Mouse (Mus musculus) liver, embryonic 12.5 days (tissue): ENCODE results near the gene Cfap99. TPM values are rescaled to one million over a fixed set of nuclear protein-coding genes. Genes with fewer than 3 reads are reported as not detected.
A peak's percentile ranks its signal among the peaks of the same experiment; 100 is the strongest.

Experiments used
- ATAC-seq: fragments of 200-750 bp; cut with Nextera tagmentation; 2 replicates; pipeline ENCODE4 v1.8.0; 2017; ENCODE audit warnings: moderate number of reproducible peaks, mild to moderate bottlenecking, moderate library complexity
- H3K27ac ChIP-seq: fragments of 300-500 bp; sonication (generic); 2 replicates; pipeline ENCODE4 v1.5.1; 2016; ENCODE audit warnings: mild to moderate bottlenecking
- H3K27me3 ChIP-seq: fragments of 300-500 bp; sonication (generic); replicated peaks from 2 replicates; pipeline ENCODE4 v1.6.1; 2016; ENCODE audit warnings: mild to moderate bottlenecking, moderate library complexity
- H3K36me3 ChIP-seq: fragments of 300-500 bp; sonication (generic); 2 replicates; pipeline ENCODE4 v1.6.1; 2016; ENCODE audit warnings: mild to moderate bottlenecking, moderate library complexity
- H3K4me1 ChIP-seq: fragments of 300-500 bp; sonication (generic); 2 replicates; pipeline ENCODE4 v1.6.1; 2016
- H3K4me2 ChIP-seq: fragments of 300-500 bp; sonication (generic); 2 replicates; pipeline ENCODE4 v1.6.1; 2016; ENCODE audit warnings: mild to moderate bottlenecking, moderate library complexity
- H3K4me3 ChIP-seq: fragments of 300-500 bp; sonication (generic); 2 replicates; pipeline ENCODE4 v1.5.1; 2016; ENCODE audit warnings: mild to moderate bottlenecking, moderate library complexity
- H3K9ac ChIP-seq: fragments of 300-500 bp; sonication (generic); 2 replicates; pipeline ENCODE4 v1.6.1; 2016; ENCODE audit warnings: mild to moderate bottlenecking, moderate library complexity
- H3K9me3 ChIP-seq: fragments of 300-500 bp; sonication (generic); replicated peaks from 2 replicates; pipeline ENCODE4 v1.6.1; 2016; ENCODE audit warnings: mild to moderate bottlenecking, moderate library complexity
- WGBS: fragments of 180-500 bp; shearing (Covaris S2); methylation state at CpG from one replicate; pipeline ENCODE4 v1.1.7; 2016; ENCODE audit not compliant: insufficient replicate concordance; 5-methylcytosine and 5-hydroxymethylcytosine counted together
- polyA plus RNA-seq: library from polyadenylated mRNA; unstranded; fragments of >200 nt; fragmentation: Nextera tagmentation; extraction: Ambion mirVana; gene quantifications from 2 replicates; pipeline ENCODE4 v1.2.1, GENCODE M21; 2016

Gene Cfap99
- polyA plus RNA-seq, 1 experiment from 2014 or later: not detected

DNA sequence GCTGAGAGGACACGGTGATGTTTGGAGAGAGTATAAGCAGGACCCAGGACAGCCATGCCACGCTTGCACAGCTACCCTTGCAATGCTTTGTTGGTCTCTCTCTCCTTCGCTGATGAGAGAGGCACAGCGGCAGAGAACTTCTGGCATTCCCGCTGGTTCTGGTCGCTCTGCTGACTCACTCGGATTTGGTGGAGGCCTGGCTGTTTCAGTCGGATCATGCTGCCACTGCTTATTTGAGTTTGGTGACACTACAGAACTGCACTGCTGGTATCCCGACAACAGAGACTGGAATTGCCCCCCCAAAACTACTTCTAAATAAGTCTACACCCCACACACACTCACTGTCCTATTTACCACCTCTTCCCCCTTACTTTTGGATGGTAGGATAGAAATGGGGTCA is 9.2 kb upstream of the Cfap99 start:
- H3K36me3 ChIP-seq: no peaks in the 10 kb centered on the region
- peaks cover 20% of the 10 kb centered on the region; the same call in 1 of the 2 replicates for H3K27me3 ChIP-seq
- no peak overlapping the region for H3K4me3 ChIP-seq
- no peaks in the 10 kb centered on the region for H3K9me3 ChIP-seq
- H3K4me2 ChIP-seq: no peak overlapping the region
- H3K4me1 ChIP-seq: peaks cover 20% of the 10 kb centered on the region; the same call in 1 of the 2 replicates
- no peak overlapping the region for H3K27ac ChIP-seq
- H3K9ac ChIP-seq: no peak overlapping the region
- WGBS: 63% methylated on average over 9 of the region's 9 CpGs
- ATAC-seq: no peak

DNA sequence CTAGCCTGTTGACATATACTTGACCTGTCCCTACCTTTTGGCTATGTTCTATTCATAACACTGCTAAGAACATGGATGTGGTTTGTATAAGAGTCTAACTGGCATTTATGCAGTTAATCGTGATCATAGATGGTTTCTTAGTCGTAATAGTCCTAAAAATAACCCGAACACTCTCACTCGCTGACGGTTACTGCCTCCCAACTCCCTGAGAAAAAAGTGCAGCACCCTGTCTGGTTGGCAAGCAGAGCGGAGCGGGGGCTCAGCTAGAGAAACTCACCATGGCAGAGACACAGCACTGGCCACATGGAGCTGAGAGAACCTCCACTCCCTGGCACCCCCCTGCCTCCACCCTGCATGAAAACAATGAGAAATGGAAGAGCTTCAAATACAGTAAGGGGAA is 7.4 kb upstream of the Cfap99 start:
- no peak for ATAC-seq
- Histone ChIP-seq H3K4me1 (peaks cover 20% of the 10 kb centered on the region; the same call in 1 of the 2 replicates), H3K4me3 (no peak overlapping the region), H3K27ac (no peak overlapping the region), H3K9me3 (no peaks in the 10 kb centered on the region), H3K9ac (no peak overlapping the region), H3K4me2 (no peak overlapping the region), H3K27me3 (peaks cover 36% of the 10 kb centered on the region), H3K36me3 (no peaks in the 10 kb centered on the region)
- WGBS: 56% methylated on average over 7 of the region's 7 CpGs

DNA sequence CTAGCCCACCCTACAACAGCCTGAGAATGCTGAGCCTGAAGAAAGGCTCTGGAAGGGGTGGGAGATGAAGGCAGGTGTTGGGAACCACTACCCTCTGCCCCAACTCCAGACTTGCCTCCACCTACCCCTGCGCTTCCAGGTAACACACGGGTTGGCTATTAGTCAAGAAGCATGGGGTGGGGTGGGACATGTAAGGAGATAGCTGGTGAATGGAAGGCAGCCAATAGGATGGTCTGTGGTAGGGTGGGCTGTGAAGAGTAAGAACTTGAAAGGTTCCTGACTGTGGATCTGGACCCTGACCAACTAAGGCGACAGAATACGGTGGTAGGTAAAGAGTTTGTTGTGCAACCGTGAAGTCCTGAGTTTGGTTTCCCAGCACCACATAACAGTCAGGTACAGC is 5.0 kb upstream of the Cfap99 start:
- H3K4me3 ChIP-seq: no peak overlapping the region
- H3K4me2 ChIP-seq: no peak overlapping the region; the same call in 1 of the 2 replicates
- WGBS: 66% methylated on average over 5 of the region's 5 CpGs
- no peak for ATAC-seq
- H3K27me3 ChIP-seq: peaks cover 60% of the 10 kb centered on the region
- H3K27ac ChIP-seq: no peak overlapping the region
- no peaks in the 10 kb centered on the region for H3K36me3 ChIP-seq
- no peaks in the 10 kb centered on the region for H3K9me3 ChIP-seq
- no peak overlapping the region for H3K9ac ChIP-seq
- peaks cover 41% of the 10 kb centered on the region for H3K4me1 ChIP-seq

DNA sequence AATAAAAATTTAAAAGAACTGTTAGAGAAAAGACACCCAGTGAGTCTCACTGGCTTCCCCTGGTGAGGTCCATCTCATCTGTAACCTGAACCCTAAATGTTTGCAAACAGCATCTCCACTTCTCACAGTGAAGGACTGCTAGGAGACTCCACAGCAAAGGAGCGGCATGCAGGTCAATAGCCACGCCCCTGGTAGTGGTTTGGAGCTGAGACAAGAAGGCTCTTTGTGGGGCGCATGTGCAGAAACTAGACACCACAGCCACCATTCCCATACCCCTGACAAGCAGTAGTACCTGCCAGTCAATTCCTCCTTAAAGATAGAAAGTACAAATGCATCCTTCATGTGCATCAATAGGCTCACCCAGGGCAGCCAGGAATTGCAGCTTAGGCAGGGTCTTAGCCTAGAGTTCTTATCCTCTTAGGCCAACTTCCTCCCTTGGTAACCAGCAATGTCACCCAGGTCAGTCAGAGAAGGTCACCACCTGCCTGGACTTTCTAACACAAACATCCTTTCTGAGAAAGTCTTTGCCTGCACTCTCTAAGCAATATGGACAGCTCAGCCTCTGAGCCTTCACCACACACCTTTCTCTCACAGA is 4.1 kb upstream of the Cfap99 start:
- no peaks in the 10 kb centered on the region for H3K9me3 ChIP-seq
- no peak overlapping the region for H3K4me3 ChIP-seq
- peaks cover 69% of the 10 kb centered on the region for H3K27me3 ChIP-seq
- H3K4me2 ChIP-seq: no peak overlapping the region
- no peak overlapping the region for H3K9ac ChIP-seq
- ATAC-seq: no peak
- WGBS: 36% methylated on average over 3 of the region's 3 CpGs
- H3K36me3 ChIP-seq: no peaks in the 10 kb centered on the region
- no peak overlapping the region for H3K27ac ChIP-seq
- H3K4me1 ChIP-seq: peaks cover 44% of the 10 kb centered on the region

DNA sequence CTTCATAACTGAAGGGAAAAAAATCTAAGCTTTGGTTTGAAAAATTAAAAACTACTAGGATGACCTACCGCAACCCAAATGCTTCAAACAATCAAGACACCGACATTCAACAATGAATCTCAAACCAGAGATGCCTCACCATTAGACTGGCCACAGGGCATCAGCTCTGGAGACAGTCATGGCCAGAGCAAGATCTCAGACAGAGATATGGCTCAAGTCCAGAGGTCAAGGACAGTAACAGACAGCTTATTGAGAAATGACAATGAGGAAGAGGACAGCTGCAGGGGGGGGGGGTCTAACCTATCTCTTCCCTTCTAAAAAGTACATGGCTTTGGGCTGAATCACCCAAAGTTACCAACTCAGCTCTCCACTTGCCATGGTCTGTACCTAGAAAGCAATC is 3.1 kb upstream of the Cfap99 start:
- Histone ChIP-seq H3K27me3 (peaks cover 71% of the 10 kb centered on the region), H3K9me3 (no peaks in the 10 kb centered on the region), H3K4me2 (no peak overlapping the region), H3K9ac (no peak overlapping the region), H3K36me3 (no peaks in the 10 kb centered on the region), H3K4me3 (no peak overlapping the region), H3K4me1 (peaks cover 44% of the 10 kb centered on the region), H3K27ac (no peak overlapping the region)
- WGBS: 65% methylated on average over 2 of the region's 2 CpGs
- ATAC-seq: no peak

DNA sequence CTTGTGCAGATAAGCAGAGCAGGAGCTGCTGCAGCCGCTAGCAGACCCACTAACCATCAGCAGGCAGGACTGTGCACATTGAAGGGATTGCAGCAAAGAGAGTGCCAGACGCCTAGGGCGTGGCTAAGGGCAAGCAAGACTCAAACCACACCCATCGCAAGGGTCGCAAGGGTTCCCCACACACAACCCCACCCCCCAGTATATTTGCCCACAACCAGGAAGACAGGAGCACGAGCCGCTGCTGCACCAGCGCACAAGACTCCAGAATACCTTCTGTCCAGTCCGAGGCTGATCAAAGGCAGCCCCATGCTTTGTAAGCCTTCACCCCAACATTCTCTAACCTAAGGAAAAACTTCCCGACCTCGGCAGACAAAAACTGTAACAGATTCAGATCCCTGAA is 1.9 kb upstream of the Cfap99 start:
- Histone ChIP-seq H3K4me1 (peaks cover 38% of the 10 kb centered on the region), H3K27me3 (peaks cover 84% of the 10 kb centered on the region), H3K9ac (no peak overlapping the region), H3K27ac (no peak overlapping the region), H3K4me3 (peak overlapping the region; percentile 57; the same call in 1 of the 2 replicates), H3K4me2 (peak overlapping the region; percentile 75), H3K9me3 (no peaks in the 10 kb centered on the region), H3K36me3 (no peaks in the 10 kb centered on the region)
- ATAC-seq: no peak
- WGBS: 2% methylated on average over 11 of the region's 11 CpGs

DNA sequence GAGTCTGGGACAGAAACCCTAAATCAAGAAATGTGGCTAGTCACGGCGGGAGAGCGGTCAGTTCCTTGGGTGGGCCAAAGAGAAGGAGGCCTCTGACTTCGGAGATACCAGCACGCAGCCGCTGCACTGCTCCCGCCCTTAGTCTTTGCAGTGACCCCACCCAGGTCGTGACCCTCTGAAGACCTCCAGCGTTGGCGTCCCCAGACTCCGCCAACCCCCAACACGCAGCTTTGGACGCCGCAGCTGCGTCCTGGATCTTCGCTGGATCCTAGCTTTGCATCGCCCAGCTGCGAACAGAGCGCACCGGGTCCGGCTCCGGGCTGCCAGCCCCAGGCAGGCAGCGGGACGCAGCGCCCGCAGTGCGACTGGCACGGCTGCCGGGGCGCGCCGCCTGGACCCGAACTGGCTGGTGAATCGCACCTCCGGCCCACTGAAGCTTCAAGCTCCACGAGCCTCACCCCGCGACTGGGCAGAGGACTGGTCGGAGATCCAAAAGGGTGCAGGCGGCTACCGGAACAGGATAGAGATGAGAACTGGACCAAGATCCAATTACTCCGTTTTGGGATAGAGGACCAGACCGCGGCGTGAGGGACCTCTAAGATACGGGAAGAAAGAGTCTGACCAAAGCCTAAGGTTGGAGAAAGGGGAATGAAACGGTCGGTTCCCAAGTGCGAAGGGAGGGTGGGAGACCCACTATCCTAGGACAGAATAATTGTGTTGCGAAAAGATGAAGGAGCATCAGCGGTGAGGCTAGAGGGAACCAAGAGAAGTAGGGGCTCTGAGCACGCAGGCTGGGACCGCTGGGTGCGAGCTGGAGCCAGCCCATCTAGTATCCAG is 1.2 kb upstream of the Cfap99 start:
- H3K4me1 ChIP-seq: peaks cover 34% of the 10 kb centered on the region
- H3K9me3 ChIP-seq: no peaks in the 10 kb centered on the region
- no peak for ATAC-seq
- no peak overlapping the region for H3K9ac ChIP-seq
- 2% methylated on average over 54 of the region's 54 CpGs for WGBS
- peaks cover 90% of the 10 kb centered on the region for H3K27me3 ChIP-seq
- no peaks in the 10 kb centered on the region for H3K36me3 ChIP-seq
- H3K4me2 ChIP-seq: peak overlapping the region; percentile 75
- no peak overlapping the region for H3K27ac ChIP-seq
- H3K4me3 ChIP-seq: peak overlapping the region; percentile 57

DNA sequence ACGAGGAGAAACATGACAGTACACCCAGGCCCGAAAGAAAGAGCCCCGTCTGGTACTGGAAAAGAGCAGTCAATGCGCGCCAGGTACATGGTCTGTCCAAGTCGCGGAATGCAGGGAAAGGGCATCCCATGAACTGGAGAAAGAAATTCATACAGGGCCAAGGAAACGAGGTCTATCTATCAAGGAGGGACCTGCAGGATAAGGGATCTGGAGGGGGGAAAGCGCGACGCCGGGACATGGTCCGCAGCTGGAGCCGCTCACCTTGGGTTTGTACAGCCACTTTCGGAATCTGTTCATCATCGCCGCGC is 608 bp upstream of the Cfap99 start:
- Histone ChIP-seq H3K36me3 (no peaks in the 10 kb centered on the region), H3K4me1 (peaks cover 29% of the 10 kb centered on the region), H3K27me3 (peaks cover 95% of the 10 kb centered on the region), H3K4me3 (peak overlapping the region; percentile 57), H3K4me2 (peak overlapping the region; percentile 75), H3K9ac (no peak overlapping the region), H3K9me3 (no peaks in the 10 kb centered on the region), H3K27ac (no peak overlapping the region)
- ATAC-seq: no peak
- WGBS: 3% methylated on average over 18 of the region's 18 CpGs

DNA sequence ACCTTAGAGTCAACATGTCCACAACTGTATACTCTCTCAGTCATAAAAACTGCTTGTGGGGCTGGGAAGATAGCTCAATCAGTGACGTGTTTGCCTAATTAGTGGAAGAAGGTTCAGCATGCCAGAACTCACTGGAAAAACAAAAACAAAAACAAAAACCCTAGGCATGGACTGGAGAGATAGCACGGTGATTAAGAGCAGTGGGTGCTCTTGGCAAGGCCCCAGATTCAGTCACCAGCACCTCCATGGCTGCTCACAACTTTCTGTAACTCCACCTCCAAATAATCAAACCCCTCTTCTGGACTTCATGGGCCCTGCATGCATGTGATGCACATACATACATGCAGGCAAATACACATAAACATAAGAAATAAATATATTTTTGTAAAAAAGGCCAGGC is 886 bp downstream of the Cfap99 start:
- Histone ChIP-seq H3K27ac (no peak overlapping the region), H3K36me3 (no peaks in the 10 kb centered on the region), H3K9me3 (no peaks in the 10 kb centered on the region), H3K4me1 (peaks cover 25% of the 10 kb centered on the region), H3K4me2 (no peak overlapping the region), H3K9ac (no peak overlapping the region), H3K27me3 (peaks cover 85% of the 10 kb centered on the region), H3K4me3 (no peak overlapping the region)
- ATAC-seq: no peak
- 52% methylated on average over 2 of the region's 2 CpGs for WGBS

DNA sequence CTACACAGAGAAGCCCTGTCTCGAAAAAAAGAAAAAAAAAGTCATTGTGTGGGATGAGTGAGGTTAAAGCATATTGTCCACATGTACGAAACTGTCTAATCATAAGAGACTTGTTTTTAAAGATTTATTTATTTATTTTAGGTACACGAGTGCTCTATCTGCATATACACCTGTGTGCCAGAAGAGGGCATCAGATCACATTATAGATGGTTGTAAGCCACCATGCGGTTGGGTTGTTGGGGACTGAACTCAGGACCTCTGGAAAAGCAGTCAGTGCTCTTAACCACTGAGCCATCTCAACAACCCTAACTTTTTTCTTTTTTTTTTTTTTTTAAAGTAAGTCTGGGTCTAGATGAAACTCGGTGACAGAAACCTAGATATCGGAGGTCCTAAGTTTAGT is 5.0 kb downstream of the Cfap99 start:
- H3K36me3 ChIP-seq: no peaks in the 10 kb centered on the region
- H3K4me3 ChIP-seq: no peak overlapping the region
- ATAC-seq: no peak
- H3K4me2 ChIP-seq: no peak overlapping the region
- no peak overlapping the region for H3K9ac ChIP-seq
- WGBS: 59% methylated on average over 6 of the region's 6 CpGs
- no peaks in the 10 kb centered on the region for H3K9me3 ChIP-seq
- H3K27ac ChIP-seq: no peak overlapping the region
- H3K4me1 ChIP-seq: peaks cover 3% of the 10 kb centered on the region
- peaks cover 50% of the 10 kb centered on the region for H3K27me3 ChIP-seq

DNA sequence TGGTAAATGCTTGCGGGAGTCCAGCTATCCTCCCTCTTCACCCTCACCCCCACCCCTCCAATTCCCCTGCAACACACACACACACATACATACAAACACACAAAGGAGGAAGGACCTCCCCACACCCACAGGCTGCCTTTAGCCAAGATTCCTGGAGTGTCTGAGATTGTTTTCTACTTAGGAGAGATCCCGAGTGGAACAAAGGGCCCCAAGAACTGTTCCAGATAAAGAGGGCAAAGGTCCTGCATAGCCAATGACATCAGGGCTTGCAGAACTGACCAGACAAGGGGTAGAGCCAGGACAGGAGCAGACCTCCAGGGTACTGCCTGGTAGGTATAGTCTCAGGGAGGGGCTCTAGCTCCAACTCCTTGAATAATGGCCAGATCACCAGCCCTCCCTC is 6.3 kb downstream of the Cfap99 start:
- ATAC-seq: no peak

DNA sequence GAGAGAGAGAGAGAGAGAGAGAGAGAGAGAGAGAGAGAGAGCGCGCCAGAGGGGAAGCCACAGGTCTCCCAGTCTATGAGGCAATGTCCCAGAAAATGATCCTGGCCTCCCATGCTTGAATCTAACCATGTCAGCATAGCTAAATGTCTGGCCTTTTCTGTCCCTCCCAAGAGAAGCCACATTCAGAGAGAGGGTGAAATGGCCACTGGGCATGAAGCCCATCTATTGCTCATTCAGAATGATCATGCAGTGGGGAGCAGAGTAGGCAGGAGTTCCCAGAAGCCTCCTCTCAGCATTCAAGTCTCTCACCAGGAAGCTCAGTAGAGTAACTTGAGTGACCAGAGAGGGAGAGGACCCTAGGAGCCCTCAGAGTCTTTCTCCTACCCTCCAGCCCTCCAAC is 6.7 kb downstream of the Cfap99 start:
- H3K36me3 ChIP-seq: no peaks in the 10 kb centered on the region
- 40% methylated on average over 2 of the region's 2 CpGs for WGBS
- no peak overlapping the region for H3K4me3 ChIP-seq
- no peaks in the 10 kb centered on the region for H3K4me1 ChIP-seq
- peaks cover 49% of the 10 kb centered on the region for H3K27me3 ChIP-seq
- H3K27ac ChIP-seq: no peak overlapping the region
- no peaks in the 10 kb centered on the region for H3K9me3 ChIP-seq
- ATAC-seq: no peak
- no peak overlapping the region for H3K4me2 ChIP-seq
- H3K9ac ChIP-seq: no peak overlapping the region

More for the DNA sequence above, 6.3 kb downstream of the Cfap99 start:
- no peaks in the 10 kb centered on the region for H3K36me3 ChIP-seq
- 36% methylated on average over 2 of the region's 2 CpGs for WGBS
- H3K4me2 ChIP-seq: no peak overlapping the region
- H3K27me3 ChIP-seq: peaks cover 49% of the 10 kb centered on the region
- no peak overlapping the region for H3K4me3 ChIP-seq
- no peaks in the 10 kb centered on the region for H3K4me1 ChIP-seq
- H3K9ac ChIP-seq: no peak overlapping the region
- no peaks in the 10 kb centered on the region for H3K9me3 ChIP-seq
- no peak overlapping the region for H3K27ac ChIP-seq
